Mouse (Mus musculus) kidney, embryonic 15.5 days (tissue): ENCODE measurements around the gene Sema3a. TPM values are rescaled to one million over a fixed set of nuclear protein-coding genes. Genes with fewer than 3 reads are reported as not detected.

Experiments
- ATAC-seq: fragments of 200-750 bp; cut with Nextera tagmentation; replicated peaks from 2 replicates; pipeline ENCODE4 v1.8.0; 2017; ENCODE audit warnings: moderate TSS enrichment; ENCODE audit not compliant: low FRiP score
- H3K27ac ChIP-seq: fragments of 300-500 bp; sonication (generic); 2 replicates; pipeline ENCODE4 v1.5.1; 2015; ENCODE audit warnings: mild to moderate bottlenecking, inconsistent platforms
- H3K27me3 ChIP-seq: fragments of 300-500 bp; sonication (generic); 2 replicates; pipeline ENCODE4 v1.6.1; 2015; ENCODE audit warnings: inconsistent platforms
- H3K36me3 ChIP-seq: fragments of 300-500 bp; sonication (generic); 2 replicates; pipeline ENCODE4 v1.6.1; 2015; ENCODE audit warnings: inconsistent platforms
- H3K4me1 ChIP-seq: fragments of 300-500 bp; sonication (generic); 2 replicates; pipeline ENCODE4 v1.6.1; 2015; ENCODE audit warnings: inconsistent platforms
- H3K4me2 ChIP-seq: fragments of 300-500 bp; sonication (generic); 2 replicates; pipeline ENCODE4 v1.6.1; 2015; ENCODE audit warnings: moderate library complexity, mild to moderate bottlenecking, inconsistent platforms
- H3K4me3 ChIP-seq: fragments of 300-500 bp; sonication (generic); replicated peaks from 2 replicates; pipeline ENCODE4 v1.5.1; 2015; ENCODE audit warnings: mild to moderate bottlenecking, inconsistent platforms
- H3K9ac ChIP-seq: fragments of 300-500 bp; sonication (generic); 2 replicates; pipeline ENCODE4 v1.6.1; 2015; ENCODE audit warnings: mild to moderate bottlenecking, inconsistent platforms
- H3K9me3 ChIP-seq: fragments of 300-500 bp; sonication (generic); replicated peaks from 2 replicates; pipeline ENCODE4 v1.6.1; 2016; ENCODE audit warnings: inconsistent platforms
- WGBS: fragments of 180-500 bp; shearing (Covaris S2); methylation state at CpG from one replicate; pipeline ENCODE4 v1.1.7; 2015; ENCODE audit warnings: mixed read lengths; 5-methylcytosine and 5-hydroxymethylcytosine counted together
- polyA plus RNA-seq: library from polyadenylated mRNA; unstranded; fragments of >200 nt; fragmentation: Nextera tagmentation; extraction: Ambion mirVana; gene quantifications from 2 replicates; pipeline ENCODE4 v1.2.1, GENCODE M21; 2015

Gene Sema3a
- polyA plus RNA-seq, 1 experiment from 2014 or later = 24.6 TPM

GRCm38 (mm10) chr5:13182186-13182585, 57.0 kb downstream of the Sema3a start:
- WGBS = 89% methylated on average over 2 of the region's 2 CpGs
- Histone ChIP-seq H3K9me3 (no peaks in the 10 kb centered on the region), H3K27ac (no peak overlapping the region), H3K27me3 (no peaks in the 10 kb centered on the region), H3K9ac (no peak overlapping the region), H3K4me3 (no peak overlapping the region), H3K4me1 (no peaks in the 10 kb centered on the region), H3K4me2 (no peak overlapping the region), H3K36me3 (no peaks in the 10 kb centered on the region)
- ATAC-seq = no peak

- Histone ChIP-seq H3K27ac (no peak overlapping the region), H3K9ac (no peak overlapping the region), H3K4me1 (no peaks in the 10 kb centered on the region), H3K36me3 (no peaks in the 10 kb centered on the region), H3K4me2 (no peak overlapping the region), H3K9me3 (no peaks in the 10 kb centered on the region), H3K4me3 (no peak overlapping the region), H3K27me3 (no peaks in the 10 kb centered on the region)
- WGBS = 33% methylated on average over 3 of the region's 3 CpGs
- no peak for ATAC-seq
Observed at GRCm38 (mm10) chr5:13197886-13198285, 72.7 kb downstream of the Sema3a start.

GRCm38 (mm10) chr5:13199709-13200108, 74.5 kb downstream of the Sema3a start:
- H3K27ac ChIP-seq = no peak overlapping the region

DNA sequence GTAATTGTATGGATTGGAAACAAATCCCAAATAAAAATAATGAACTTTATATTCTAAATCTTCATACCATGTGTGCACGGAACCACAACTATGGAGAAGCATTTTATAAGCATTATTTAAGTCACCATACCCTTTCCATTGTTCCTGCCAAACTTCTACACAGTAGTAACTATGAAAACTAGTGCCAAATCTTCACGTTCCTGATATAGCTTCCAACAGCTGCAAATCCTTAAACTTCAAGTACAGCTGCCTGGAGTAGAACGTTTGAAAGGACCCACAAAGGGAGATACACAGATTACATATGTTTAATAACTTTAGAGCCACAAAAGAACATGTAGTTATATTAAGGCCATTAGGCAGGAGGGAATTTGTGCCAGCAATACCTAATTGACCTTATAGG, 130.1 kb downstream of the Sema3a start:
- no peaks in the 10 kb centered on the region for H3K27me3 ChIP-seq
- no peak overlapping the region for H3K4me2 ChIP-seq
- no peak for ATAC-seq
- no peaks in the 10 kb centered on the region for H3K36me3 ChIP-seq
- H3K9ac ChIP-seq = no peak overlapping the region
- no peak overlapping the region for H3K4me3 ChIP-seq
- no peaks in the 10 kb centered on the region for H3K9me3 ChIP-seq
- WGBS = 62% methylated on average over 3 of the region's 3 CpGs
- H3K4me1 ChIP-seq = no peaks in the 10 kb centered on the region
- no peak overlapping the region for H3K27ac ChIP-seq

More at GRCm38 (mm10) chr5:13199709-13200108, 74.5 kb downstream of the Sema3a start:
- H3K4me2 ChIP-seq = no peak overlapping the region
- no peaks in the 10 kb centered on the region for H3K27me3 ChIP-seq
- WGBS = 71% methylated on average over 6 of the region's 6 CpGs
- H3K4me3 ChIP-seq = no peak overlapping the region
- ATAC-seq = no peak
- H3K9ac ChIP-seq = no peak overlapping the region
- H3K9me3 ChIP-seq = no peaks in the 10 kb centered on the region
- H3K4me1 ChIP-seq = no peaks in the 10 kb centered on the region
- no peaks in the 10 kb centered on the region for H3K36me3 ChIP-seq

- Histone ChIP-seq H3K27me3 (no peaks in the 10 kb centered on the region), H3K9me3 (no peaks in the 10 kb centered on the region), H3K4me1 (no peaks in the 10 kb centered on the region), H3K27ac (no peak overlapping the region), H3K9ac (no peak overlapping the region), H3K4me3 (no peak overlapping the region), H3K36me3 (no peaks in the 10 kb centered on the region), H3K4me2 (no peak overlapping the region)
- 67% methylated on average over 1 of the region's 1 CpGs for WGBS
- ATAC-seq = no peak
Observed at GRCm38 (mm10) chr5:13256321-13256720, 131.1 kb downstream of the Sema3a start.

GRCm38 (mm10) chr5:13263087-13263486, 137.9 kb downstream of the Sema3a start:
- Histone ChIP-seq H3K9ac (no peak overlapping the region), H3K4me2 (no peak overlapping the region), H3K4me1 (no peaks in the 10 kb centered on the region), H3K27me3 (no peaks in the 10 kb centered on the region), H3K27ac (no peak overlapping the region), H3K36me3 (no peaks in the 10 kb centered on the region), H3K4me3 (no peak overlapping the region), H3K9me3 (no peaks in the 10 kb centered on the region)
- no peak for ATAC-seq
- 93% methylated on average over 2 of the region's 2 CpGs for WGBS

DNA sequence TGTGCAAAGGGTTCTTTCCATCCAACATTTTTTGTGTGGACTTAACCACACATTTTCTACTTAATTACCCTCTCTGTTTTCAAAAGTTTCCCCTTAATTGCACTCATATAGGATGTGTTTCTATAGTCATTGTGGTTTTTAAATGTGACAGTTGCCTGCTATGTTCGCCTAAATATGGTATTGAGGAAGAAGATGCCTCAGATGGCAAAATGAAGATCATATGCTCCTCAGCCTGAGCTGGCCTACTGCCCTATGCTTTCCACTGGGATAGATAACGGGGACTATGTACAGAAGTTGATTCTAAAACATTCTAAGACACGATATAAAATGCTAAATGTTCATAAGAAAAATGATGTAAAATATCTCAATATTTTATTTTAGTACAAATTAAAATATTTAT, 138.3 kb downstream of the Sema3a start:
- WGBS = 82% methylated on average over 3 of the region's 3 CpGs
- H3K27ac ChIP-seq = no peak overlapping the region
- no peaks in the 10 kb centered on the region for H3K4me1 ChIP-seq
- H3K4me2 ChIP-seq = no peak overlapping the region
- no peak overlapping the region for H3K9ac ChIP-seq
- no peak for ATAC-seq
- no peaks in the 10 kb centered on the region for H3K27me3 ChIP-seq
- H3K9me3 ChIP-seq = no peaks in the 10 kb centered on the region
- H3K4me3 ChIP-seq = no peak overlapping the region
- H3K36me3 ChIP-seq = no peaks in the 10 kb centered on the region

DNA sequence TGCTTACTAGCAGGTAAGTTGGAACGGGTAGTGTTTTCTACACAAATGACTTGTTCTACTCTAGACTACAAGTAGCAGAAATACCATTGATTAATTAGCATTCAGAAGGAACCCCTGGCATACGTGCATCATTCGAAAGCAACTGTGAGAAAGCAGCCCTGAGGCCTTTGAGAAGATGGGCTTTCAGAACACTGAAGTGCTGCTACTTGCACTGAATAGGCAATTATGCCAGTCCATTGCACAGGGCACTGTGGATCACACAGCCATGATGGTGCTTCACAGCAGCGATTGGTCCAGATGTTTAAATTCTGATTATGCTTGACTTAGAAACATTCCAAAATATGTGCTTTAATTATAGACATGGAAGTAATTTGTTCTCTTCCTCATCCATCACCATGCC, 187.5 kb downstream of the Sema3a start:
- no peaks in the 10 kb centered on the region for H3K9me3 ChIP-seq
- H3K9ac ChIP-seq = no peak overlapping the region
- H3K27ac ChIP-seq = no peak overlapping the region
- no peak overlapping the region for H3K4me3 ChIP-seq
- no peaks in the 10 kb centered on the region for H3K36me3 ChIP-seq
- H3K4me2 ChIP-seq = no peak overlapping the region
- WGBS = 79% methylated on average over 4 of the region's 4 CpGs
- no peaks in the 10 kb centered on the region for H3K4me1 ChIP-seq
- ATAC-seq = no peak
- H3K27me3 ChIP-seq = no peaks in the 10 kb centered on the region

DNA sequence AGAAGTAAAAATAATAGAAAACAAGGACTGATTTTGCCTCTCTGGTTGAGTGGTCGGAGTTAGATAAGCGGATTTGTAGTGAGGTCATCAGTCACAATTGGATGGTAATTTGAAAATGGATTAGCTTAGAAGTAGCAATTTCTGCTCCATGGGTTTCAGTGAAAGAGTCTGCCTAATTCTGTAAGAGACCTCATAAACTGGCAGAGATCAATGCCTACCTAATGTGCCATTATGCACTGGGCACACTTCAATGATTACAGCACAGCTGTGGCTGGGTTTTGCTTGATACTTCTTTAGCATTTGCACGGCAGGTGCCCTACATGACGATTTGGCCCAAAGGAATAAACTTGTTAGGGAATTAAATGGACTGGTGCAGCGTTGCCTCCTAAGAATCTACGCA, 188.8 kb downstream of the Sema3a start:
- no peak for ATAC-seq
- H3K27me3 ChIP-seq = no peaks in the 10 kb centered on the region
- 44% methylated on average over 6 of the region's 6 CpGs for WGBS

DNA sequence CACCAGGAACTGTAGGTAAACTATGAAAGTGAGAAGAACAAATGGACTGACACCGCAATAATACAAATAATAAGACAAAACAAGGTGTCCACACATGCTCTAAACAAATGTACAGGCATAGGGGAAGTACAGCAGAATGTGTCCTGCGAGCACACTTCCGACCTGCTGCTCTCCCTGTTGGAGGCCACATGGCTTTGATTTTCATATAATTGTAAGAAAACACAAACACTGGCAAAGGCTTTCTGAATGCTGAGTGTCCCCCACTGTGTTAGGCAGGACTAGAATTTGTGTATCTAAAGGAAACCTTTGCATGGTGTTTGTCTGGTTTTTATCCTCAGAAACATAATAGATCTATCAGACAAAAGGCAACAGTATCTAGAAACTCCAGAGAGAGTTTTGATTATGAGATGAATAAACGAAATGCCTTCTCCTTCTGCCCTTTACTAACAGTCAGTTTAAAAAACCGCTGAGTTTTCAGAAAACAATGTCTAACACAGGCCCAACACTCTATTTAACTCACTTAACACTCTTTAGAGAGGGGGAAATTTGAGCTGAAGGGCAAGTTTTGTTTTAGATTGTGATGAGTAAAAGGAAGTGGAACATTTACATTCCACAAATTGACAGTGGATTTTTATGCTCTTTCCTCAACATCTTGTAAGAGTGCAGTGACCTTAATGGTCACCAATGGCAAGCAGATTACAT, 193.7 kb downstream of the Sema3a start:
- Histone ChIP-seq H3K36me3 (no peaks in the 10 kb centered on the region), H3K4me2 (no peak overlapping the region), H3K4me3 (no peak overlapping the region), H3K27ac (no peak overlapping the region), H3K9me3 (no peaks in the 10 kb centered on the region), H3K4me1 (no peaks in the 10 kb centered on the region), H3K27me3 (no peaks in the 10 kb centered on the region), H3K9ac (no peak overlapping the region)
- 70% methylated on average over 5 of the region's 5 CpGs for WGBS
- ATAC-seq = no peak

More for the DNA sequence above, 188.8 kb downstream of the Sema3a start:
- Histone ChIP-seq H3K4me2 (no peak overlapping the region), H3K9ac (no peak overlapping the region), H3K4me1 (no peaks in the 10 kb centered on the region), H3K9me3 (no peaks in the 10 kb centered on the region), H3K27ac (no peak overlapping the region), H3K4me3 (no peak overlapping the region), H3K36me3 (no peaks in the 10 kb centered on the region)

DNA sequence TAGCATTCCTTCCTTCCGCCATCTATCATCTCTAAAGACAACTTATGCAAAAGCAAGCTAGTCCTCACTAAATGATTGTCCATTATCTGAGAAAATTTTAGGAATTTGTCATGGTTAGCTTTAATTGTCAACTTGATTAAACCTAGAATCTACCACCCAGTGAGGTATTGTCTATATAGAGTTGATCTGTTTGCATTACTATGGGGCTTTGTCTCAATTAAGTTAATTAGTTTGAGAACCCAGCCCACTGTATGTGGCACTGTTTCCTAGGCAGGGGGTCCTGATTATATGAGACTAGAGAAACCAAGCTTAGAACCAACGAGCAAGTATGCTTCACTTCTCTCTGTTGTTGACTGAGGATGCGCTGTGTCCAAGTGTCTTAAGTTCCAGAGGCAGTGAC, 194.9 kb downstream of the Sema3a start:
- no peaks in the 10 kb centered on the region for H3K4me1 ChIP-seq
- 83% methylated on average over 3 of the region's 3 CpGs for WGBS
- H3K9me3 ChIP-seq = no peaks in the 10 kb centered on the region
- no peak overlapping the region for H3K4me2 ChIP-seq
- H3K36me3 ChIP-seq = no peaks in the 10 kb centered on the region
- H3K27ac ChIP-seq = no peak overlapping the region
- no peak for ATAC-seq
- H3K4me3 ChIP-seq = no peak overlapping the region
- H3K27me3 ChIP-seq = no peaks in the 10 kb centered on the region
- no peak overlapping the region for H3K9ac ChIP-seq

DNA sequence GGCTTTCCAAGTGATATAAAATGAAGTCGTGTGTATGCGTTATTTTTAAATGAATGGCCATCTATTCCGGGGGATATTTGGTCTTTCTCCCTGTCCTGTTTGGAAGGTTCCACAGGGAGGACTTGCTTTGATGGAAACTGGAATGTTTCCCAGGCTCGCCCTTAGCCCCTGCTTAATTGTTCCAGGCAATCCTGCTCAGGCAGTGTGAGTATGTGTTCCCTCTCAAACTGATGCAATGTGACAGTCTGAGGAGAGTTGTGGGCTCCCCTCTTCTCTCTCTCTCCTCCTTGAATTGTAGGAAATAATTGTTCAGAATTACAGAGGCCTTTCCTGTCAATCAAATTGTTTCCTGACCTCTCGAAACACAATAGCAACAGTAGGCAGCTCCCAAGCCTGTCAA, 202.1 kb downstream of the Sema3a start:
- no peaks in the 10 kb centered on the region for H3K9me3 ChIP-seq
- H3K4me3 ChIP-seq = no peak overlapping the region
- H3K27ac ChIP-seq = no peak overlapping the region
- H3K36me3 ChIP-seq = no peaks in the 10 kb centered on the region
- ATAC-seq = no peak
- 63% methylated on average over 5 of the region's 5 CpGs for WGBS
- no peak overlapping the region for H3K9ac ChIP-seq
- H3K27me3 ChIP-seq = no peaks in the 10 kb centered on the region
- H3K4me1 ChIP-seq = no peaks in the 10 kb centered on the region
- H3K4me2 ChIP-seq = no peak overlapping the region

DNA sequence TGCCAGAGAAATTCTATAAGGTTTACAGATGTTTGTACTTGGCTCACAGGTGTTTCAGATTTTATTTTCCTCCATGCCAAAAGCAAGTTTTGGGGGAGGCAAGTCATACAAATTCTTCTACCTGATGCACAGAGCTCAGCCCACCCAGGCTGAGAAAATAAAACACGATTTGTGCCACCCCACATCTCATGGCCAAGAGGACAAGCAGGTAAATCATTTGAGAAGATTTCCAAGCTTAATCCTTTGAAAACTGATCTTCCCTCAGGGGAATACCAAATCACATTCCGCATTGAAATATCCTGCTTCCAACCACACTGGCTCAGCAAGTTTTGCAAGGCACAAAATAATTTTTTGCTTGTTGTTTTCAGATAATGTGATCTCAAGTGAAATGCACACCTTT, 206.2 kb downstream of the Sema3a start:
- H3K4me2 ChIP-seq = no peak overlapping the region
- H3K27me3 ChIP-seq = no peaks in the 10 kb centered on the region
- 29% methylated on average over 2 of the region's 2 CpGs for WGBS
- H3K4me3 ChIP-seq = no peak overlapping the region
- ATAC-seq = no peak
- no peak overlapping the region for H3K9ac ChIP-seq
- no peak overlapping the region for H3K27ac ChIP-seq
- no peaks in the 10 kb centered on the region for H3K4me1 ChIP-seq
- H3K9me3 ChIP-seq = no peaks in the 10 kb centered on the region
- H3K36me3 ChIP-seq = no peaks in the 10 kb centered on the region
